Mouse (Mus musculus) heart, embryonic 10.5 days (tissue): ENCODE measurements around the gene Rnf214. TPM values are rescaled to one million over a fixed set of nuclear protein-coding genes. Genes with fewer than 3 reads are reported as not detected.
A peak's percentile ranks its signal among the peaks of the same experiment; 100 is the strongest.

Source experiments
- DNase-seq: peaks from one replicate; pipeline ENCODE4 v3.0.0-alpha.2; 2017; ENCODE audit warnings: low spot score
- H3K27ac ChIP-seq: fragments of 300-500 bp; sonication (generic); 2 replicates; pipeline ENCODE4 v1.5.1; 2016; ENCODE audit warnings: mild to moderate bottlenecking
- H3K27me3 ChIP-seq: fragments of 300-500 bp; sonication (generic); 2 replicates; pipeline ENCODE4 v1.6.1; 2016; ENCODE audit warnings: mild to moderate bottlenecking; ENCODE audit not compliant: poor library complexity, insufficient read depth, severe bottlenecking
- H3K36me3 ChIP-seq: fragments of 300-500 bp; sonication (generic); 2 replicates; pipeline ENCODE4 v1.6.1; 2016; ENCODE audit warnings: mild to moderate bottlenecking, moderate library complexity
- H3K4me1 ChIP-seq: fragments of 300-500 bp; sonication (generic); 2 replicates; pipeline ENCODE4 v1.6.1; 2016; ENCODE audit warnings: mild to moderate bottlenecking
- H3K4me3 ChIP-seq: fragments of 300-500 bp; sonication (generic); 2 replicates; pipeline ENCODE4 v1.5.1; 2016; ENCODE audit warnings: mild to moderate bottlenecking, moderate library complexity
- H3K9me3 ChIP-seq: fragments of 300-500 bp; sonication (generic); 2 replicates; pipeline ENCODE4 v1.6.1; 2016; ENCODE audit warnings: mild to moderate bottlenecking, moderate library complexity
- WGBS: fragments of 180-500 bp; shearing (Covaris S2); methylation state at CpG from one replicate; pipeline ENCODE4 v1.1.7; 2016; 5-methylcytosine and 5-hydroxymethylcytosine counted together
- polyA plus RNA-seq: library from polyadenylated mRNA; unstranded; fragments of >200 nt; fragmentation: Nextera tagmentation; extraction: Ambion mirVana; gene quantifications from 2 replicates; pipeline ENCODE4 v1.2.1, GENCODE M21; 2016

Gene Rnf214
- polyA plus RNA-seq, 1 experiment from 2014 or later = 45.5 TPM

DNA sequence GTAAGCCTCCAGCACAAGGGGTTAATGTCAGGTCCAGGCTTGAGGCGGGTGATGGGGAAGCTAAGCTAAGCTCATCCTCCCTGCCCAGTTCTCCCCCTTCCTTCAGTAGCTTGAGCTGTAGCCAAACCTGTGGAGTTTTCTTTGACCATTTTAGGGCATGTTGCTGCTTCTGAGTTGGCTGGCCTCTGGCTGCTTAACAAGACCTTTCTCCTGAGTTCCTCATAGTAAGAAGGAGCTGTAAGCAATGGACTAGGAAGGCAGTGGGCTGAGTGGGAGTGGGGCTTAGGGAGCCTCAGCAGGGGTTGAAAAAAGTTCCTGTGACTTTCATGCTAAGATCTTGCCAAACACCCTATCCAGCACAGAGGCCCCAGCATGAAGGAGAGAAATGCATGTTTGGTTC lies 13.2 kb upstream of the Rnf214 start:
- Histone ChIP-seq H3K36me3 (peaks cover 84% of the 10 kb centered on the region), H3K9me3 (no peaks in the 10 kb centered on the region), H3K27ac (no peak overlapping the region), H3K4me3 (no peak overlapping the region), H3K4me1 (no peaks in the 10 kb centered on the region), H3K27me3 (no peaks in the 10 kb centered on the region)
- DNase-seq = no peak
- 55% methylated on average over 1 of the region's 1 CpGs for WGBS

DNA sequence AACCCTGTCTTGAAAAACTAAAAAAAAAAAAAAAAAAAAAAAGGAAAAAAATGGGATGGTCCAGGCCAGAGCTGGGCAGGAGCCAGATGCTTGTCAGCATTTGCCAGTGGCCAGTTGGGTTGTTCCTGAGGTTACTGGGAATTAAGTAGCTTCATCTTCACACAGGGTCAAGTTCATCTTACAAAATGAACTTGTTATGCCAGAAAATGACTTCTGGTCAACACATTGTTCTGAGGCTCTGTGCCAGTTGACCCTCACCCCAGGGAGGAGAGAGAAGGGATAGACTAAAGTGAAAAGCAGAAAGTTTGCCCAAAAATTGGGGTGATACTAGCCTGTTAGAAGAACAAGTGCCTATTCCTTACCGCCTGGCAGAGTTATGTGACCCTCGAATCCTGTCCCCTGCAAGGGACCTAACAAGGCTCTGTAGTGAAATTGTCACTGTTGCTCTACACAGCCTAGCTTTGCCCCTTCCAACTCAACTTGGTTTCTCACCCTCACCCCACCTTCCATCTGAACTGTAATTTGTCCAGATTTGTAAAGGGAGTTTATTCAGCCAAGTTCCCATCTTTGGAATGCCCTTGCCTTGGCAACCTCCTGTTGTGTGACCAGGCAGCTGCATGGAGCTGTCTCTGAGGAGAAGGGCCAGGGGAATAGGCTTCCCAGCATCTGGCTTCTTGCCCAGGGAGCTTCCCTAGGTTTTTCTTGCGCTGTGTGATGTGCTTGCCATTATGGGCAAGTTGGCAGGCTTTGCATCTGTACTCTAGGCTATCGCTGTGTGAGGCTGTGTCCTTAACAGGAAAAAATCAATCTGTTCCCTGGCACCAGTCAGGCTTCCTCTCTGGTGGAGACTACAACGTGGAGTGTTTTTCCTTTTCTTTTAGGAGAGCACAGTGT lies 10.6 kb upstream of the Rnf214 start:
- no peaks in the 10 kb centered on the region for H3K9me3 ChIP-seq
- no peak for DNase-seq
- 90% methylated on average over 5 of the region's 5 CpGs for WGBS
- no peaks in the 10 kb centered on the region for H3K27me3 ChIP-seq
- no peaks in the 10 kb centered on the region for H3K4me1 ChIP-seq
- no peak overlapping the region for H3K4me3 ChIP-seq
- no peak overlapping the region for H3K27ac ChIP-seq
- H3K36me3 ChIP-seq = peaks cover 89% of the 10 kb centered on the region

GRCm38 (mm10) chr9:45915659-45916058 lies 8.9 kb upstream of the Rnf214 start:
- H3K9me3 ChIP-seq = no peaks in the 10 kb centered on the region
- DNase-seq = no peak
- no peak overlapping the region for H3K4me3 ChIP-seq
- peaks cover 89% of the 10 kb centered on the region for H3K36me3 ChIP-seq
- no peaks in the 10 kb centered on the region for H3K27me3 ChIP-seq
- H3K4me1 ChIP-seq = no peaks in the 10 kb centered on the region
- WGBS = 88% methylated on average over 2 of the region's 2 CpGs
- H3K27ac ChIP-seq = no peak overlapping the region

- DNase-seq = no peak
- H3K9me3 ChIP-seq = no peaks in the 10 kb centered on the region
- H3K4me1 ChIP-seq = peaks cover 12% of the 10 kb centered on the region
- no peak overlapping the region for H3K4me3 ChIP-seq
- no peaks in the 10 kb centered on the region for H3K27me3 ChIP-seq
- peaks cover 72% of the 10 kb centered on the region for H3K36me3 ChIP-seq
- H3K27ac ChIP-seq = no peak overlapping the region
- WGBS = 72% methylated on average over 1 of the region's 1 CpGs
Measured at GRCm38 (mm10) chr9:45911673-45912072, 5.0 kb upstream of the Rnf214 start.

GRCm38 (mm10) chr9:45910995-45911394 lies 4.3 kb upstream of the Rnf214 start:
- WGBS = 91% methylated on average over 3 of the region's 3 CpGs
- Histone ChIP-seq H3K27me3 (no peaks in the 10 kb centered on the region), H3K4me1 (peaks cover 12% of the 10 kb centered on the region), H3K9me3 (no peaks in the 10 kb centered on the region), H3K27ac (no peak overlapping the region), H3K36me3 (peaks cover 65% of the 10 kb centered on the region), H3K4me3 (no peak overlapping the region)
- no peak for DNase-seq

GRCm38 (mm10) chr9:45907078-45907428 lies 342 bp upstream of the Rnf214 start:
- H3K36me3 ChIP-seq = peaks cover 46% of the 10 kb centered on the region

GRCm38 (mm10) chr9:45905811-45906237 lies 887 bp downstream of the Rnf214 start:
- peak; percentile 80 for DNase-seq
- Histone ChIP-seq H3K27me3 (no peaks in the 10 kb centered on the region), H3K36me3 (peaks cover 44% of the 10 kb centered on the region), H3K4me1 (peaks cover 26% of the 10 kb centered on the region), H3K4me3 (peak overlapping the region; percentile 98), H3K27ac (peak overlapping the region; percentile 98), H3K9me3 (no peaks in the 10 kb centered on the region)
- WGBS = under 1% methylated on average over 21 of the region's 27 CpGs

More at GRCm38 (mm10) chr9:45907078-45907428, 342 bp upstream of the Rnf214 start:
- H3K4me1 ChIP-seq = peaks cover 26% of the 10 kb centered on the region
- peak overlapping the region; percentile 98 for H3K4me3 ChIP-seq
- H3K9me3 ChIP-seq = no peaks in the 10 kb centered on the region
- 1% methylated on average over 19 of the region's 19 CpGs for WGBS
- H3K27ac ChIP-seq = peak overlapping the region; percentile 98
- DNase-seq = no peak
- H3K27me3 ChIP-seq = no peaks in the 10 kb centered on the region

GRCm38 (mm10) chr9:45905196-45905595 lies 1.5 kb downstream of the Rnf214 start:
- peaks cover 26% of the 10 kb centered on the region for H3K4me1 ChIP-seq
- no peaks in the 10 kb centered on the region for H3K27me3 ChIP-seq
- H3K27ac ChIP-seq = peak overlapping the region; percentile 98
- no peaks in the 10 kb centered on the region for H3K9me3 ChIP-seq
- DNase-seq = no peak
- H3K4me3 ChIP-seq = peak overlapping the region; percentile 98
- 49% methylated on average over 4 of the region's 4 CpGs for WGBS
- peaks cover 38% of the 10 kb centered on the region for H3K36me3 ChIP-seq

- Histone ChIP-seq H3K4me3 (no peak overlapping the region), H3K9me3 (no peaks in the 10 kb centered on the region), H3K27me3 (no peaks in the 10 kb centered on the region), H3K36me3 (peaks cover 89% of the 10 kb centered on the region), H3K4me1 (no peaks in the 10 kb centered on the region), H3K27ac (no peak overlapping the region)
- no peak for DNase-seq
Measured at GRCm38 (mm10) chr9:45893681-45894080, 13.0 kb downstream of the Rnf214 start.

DNA sequence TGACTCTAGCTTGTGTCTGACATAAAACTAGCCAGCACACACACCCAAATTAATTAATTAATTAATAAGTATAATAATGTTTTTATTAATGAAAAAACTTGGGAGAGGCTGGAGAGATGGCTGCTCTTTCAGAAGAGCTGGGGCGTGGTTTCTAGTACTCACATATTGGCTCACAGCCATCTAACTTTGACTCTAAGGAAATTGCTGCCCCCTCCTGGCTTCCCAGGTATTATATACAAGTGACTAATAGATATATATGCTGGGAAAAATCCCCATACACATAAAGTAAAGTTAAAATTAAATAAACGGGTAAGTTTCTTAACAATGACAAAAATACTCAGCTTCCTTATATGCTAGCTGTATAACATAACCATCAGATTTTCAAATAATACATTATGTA lies 28.8 kb downstream of the Rnf214 start:
- no peaks in the 10 kb centered on the region for H3K27me3 ChIP-seq
- H3K36me3 ChIP-seq = peaks cover 58% of the 10 kb centered on the region
- H3K9me3 ChIP-seq = no peaks in the 10 kb centered on the region
- DNase-seq = no peak
- no peak overlapping the region for H3K4me3 ChIP-seq
- 79% methylated on average over 2 of the region's 2 CpGs for WGBS
- H3K27ac ChIP-seq = no peak overlapping the region
- H3K4me1 ChIP-seq = no peaks in the 10 kb centered on the region

GRCm38 (mm10) chr9:45870265-45870664 lies 36.4 kb downstream of the Rnf214 start:
- WGBS = 91% methylated on average over 3 of the region's 3 CpGs
- no peaks in the 10 kb centered on the region for H3K4me1 ChIP-seq

GRCm38 (mm10) chr9:45869181-45869580 lies 37.5 kb downstream of the Rnf214 start:
- Histone ChIP-seq H3K36me3 (peaks cover 89% of the 10 kb centered on the region), H3K27ac (no peak overlapping the region), H3K27me3 (no peaks in the 10 kb centered on the region), H3K9me3 (no peaks in the 10 kb centered on the region), H3K4me3 (no peak overlapping the region), H3K4me1 (no peaks in the 10 kb centered on the region)
- no peak for DNase-seq
- WGBS = 91% methylated on average over 3 of the region's 3 CpGs

More at GRCm38 (mm10) chr9:45870265-45870664, 36.4 kb downstream of the Rnf214 start:
- no peaks in the 10 kb centered on the region for H3K9me3 ChIP-seq
- DNase-seq = no peak
- no peak overlapping the region for H3K4me3 ChIP-seq
- H3K36me3 ChIP-seq = peaks cover 83% of the 10 kb centered on the region
- no peaks in the 10 kb centered on the region for H3K27me3 ChIP-seq
- H3K27ac ChIP-seq = no peak overlapping the region

- no peaks in the 10 kb centered on the region for H3K27me3 ChIP-seq
- no peak for DNase-seq
Measured at GRCm38 (mm10) chr9:45861813-45862212, 44.9 kb downstream of the Rnf214 start.

More at GRCm38 (mm10) chr9:45861813-45862212, 44.9 kb downstream of the Rnf214 start:
- WGBS = 92% methylated on average over 7 of the region's 7 CpGs
- H3K4me3 ChIP-seq = no peak overlapping the region
- H3K36me3 ChIP-seq = peaks cover 95% of the 10 kb centered on the region
- no peaks in the 10 kb centered on the region for H3K9me3 ChIP-seq
- no peak overlapping the region for H3K27ac ChIP-seq
- H3K4me1 ChIP-seq = no peaks in the 10 kb centered on the region
